Mouse (Mus musculus): ENCODE measurements around the gene Zfp985. TPM values are rescaled to one million over a fixed set of nuclear protein-coding genes. Genes with fewer than 3 reads are reported as not detected.

Gene Zfp985
- polyA plus RNA-seq (2014; fragmentation: Illumina TruSeq; extraction: RNeasy Lipid Tissue Mini Kit (QIAGEN cat#74804); ENCODE audit: low replicate concordance), result 0.52 TPM

DNA sequence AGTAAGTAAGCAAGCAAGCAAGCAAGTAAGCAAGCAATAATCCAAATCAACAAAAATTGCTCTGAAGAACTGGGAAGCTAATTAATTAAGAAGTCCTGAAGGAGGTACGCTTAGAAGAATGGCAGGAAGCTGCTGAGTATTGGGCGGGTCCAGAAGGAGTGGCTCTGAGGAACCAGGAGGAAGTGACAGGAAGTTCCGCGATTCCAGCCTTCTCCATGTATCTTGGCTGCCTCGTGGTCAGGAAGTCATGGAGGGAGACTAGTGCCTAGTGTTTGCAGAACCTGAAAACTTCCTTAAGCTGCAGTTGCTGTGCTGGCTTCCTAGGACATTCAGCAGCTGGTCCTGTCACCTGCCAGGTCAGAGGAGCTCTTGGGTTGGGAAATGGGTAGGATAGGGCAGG lies at the start of gene Zfp985:
TSS of gene Zfp985 (plus strand) at position 207 of the 400 bp plus-strand sequence.

DNA sequence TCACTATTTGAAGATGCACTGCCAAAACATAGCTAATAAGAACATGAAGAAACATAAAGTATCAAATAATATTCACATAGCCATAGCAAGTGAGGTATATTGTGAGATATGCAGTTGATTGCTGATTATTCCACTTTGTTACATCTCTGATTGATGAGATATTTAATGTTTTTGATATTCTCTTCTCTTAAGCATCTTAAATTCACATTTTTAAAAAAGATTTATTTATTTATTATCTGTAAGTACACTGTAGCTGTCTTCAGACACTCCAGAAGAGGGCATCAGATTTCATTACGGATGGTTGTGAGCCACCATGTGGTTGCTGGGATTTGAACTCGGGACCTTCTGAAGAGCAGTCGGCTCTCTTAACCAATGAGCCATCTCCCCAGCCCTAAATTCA lies 13.2 kb upstream of the Zfp985 start, which contains the start of gene Gm16503:
TSS of gene Gm16503 (plus strand) at position 301 of the 400 bp plus-strand sequence.

Other genes starting within 250 kb of the Zfp985 start
- 0.30 TPM for gene Zfp988, start 247.6 kb upstream of the Zfp985 start, polyA plus RNA-seq (2014; fragmentation: Illumina TruSeq; extraction: RNeasy Lipid Tissue Mini Kit (QIAGEN cat#74804); ENCODE audit: low replicate concordance)
- gene Zfp978, start 192.0 kb upstream of the Zfp985 start, polyA plus RNA-seq (2014; fragmentation: Illumina TruSeq; extraction: RNeasy Lipid Tissue Mini Kit (QIAGEN cat#74804); ENCODE audit: low replicate concordance), result not detected
- 6.3 TPM for gene Zfp982, start 60.9 kb upstream of the Zfp985 start, polyA plus RNA-seq (2014; fragmentation: Illumina TruSeq; extraction: RNeasy Lipid Tissue Mini Kit (QIAGEN cat#74804); ENCODE audit: low replicate concordance)
- gene Gm16503, start 13.1 kb upstream of the Zfp985 start, polyA plus RNA-seq (2014; fragmentation: Illumina TruSeq; extraction: RNeasy Lipid Tissue Mini Kit (QIAGEN cat#74804); ENCODE audit: low replicate concordance), result 0.15 TPM
- 5.9 TPM for gene Zfp979, start 89.2 kb downstream of the Zfp985 start, polyA plus RNA-seq (2014; fragmentation: Illumina TruSeq; extraction: RNeasy Lipid Tissue Mini Kit (QIAGEN cat#74804); ENCODE audit: low replicate concordance)
- not detected for gene Zfp534, start 149.3 kb downstream of the Zfp985 start, polyA plus RNA-seq (2014; fragmentation: Illumina TruSeq; extraction: RNeasy Lipid Tissue Mini Kit (QIAGEN cat#74804); ENCODE audit: low replicate concordance)

Data from small intestine, adult 10 weeks (tissue).